ENCODE assay signal across 24 mouse cellular contexts in the genomic region with DNA sequence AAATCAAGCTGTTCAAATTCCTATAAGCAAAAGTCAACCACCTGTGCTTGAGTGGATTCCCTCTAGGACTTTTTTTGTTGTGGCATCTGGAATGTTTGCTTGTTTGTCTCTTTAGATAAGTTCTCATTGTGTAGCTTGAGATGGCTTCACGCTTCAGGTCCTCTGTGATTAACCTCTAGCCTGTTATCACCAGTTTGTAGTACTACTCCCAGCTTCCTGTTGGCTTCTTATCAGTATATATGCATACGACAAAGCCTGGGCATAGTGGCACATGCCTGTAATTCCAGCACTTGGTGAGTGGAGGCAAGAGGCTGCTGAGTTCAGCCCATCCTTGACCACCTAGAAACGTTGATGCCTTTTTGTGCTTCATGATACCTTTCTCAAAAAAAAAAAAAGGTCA. TPM values are rescaled to one million over a fixed set of nuclear protein-coding genes. Genes with fewer than 3 reads are reported as not detected.
DNase-seq lines count a peak whose midpoint lies in the region; ATAC-seq and TF ChIP-seq lines count a peak whose summit lies in the region.
"Had no signal": no experiment of that assay in that cellular context is flagged by ENCODE, and none has a peak within 500 bp of the region (broad histone marks: within the 10 kb centered on the region; RNA-seq: fewer than 3 reads in every experiment).

No protein-coding gene starts in this region.

- ATAC-seq in liver, embryonic 11.5 days (replicated peaks; ENCODE audit: low FRiP score) = peak; percentile 97
- ATAC-seq in liver, postnatal 0 days = 0 out of 2 replicates have a peak, but pooled peaks have one; percentile 36
- ATAC-seq: forebrain, embryonic 13.5 days; hindbrain, postnatal 0 days; intestine, postnatal 0 days had no signal

- 10% methylated on average over 3 of the region's 3 CpGs for WGBS in heart, embryonic 10.5 days
- WGBS in liver, embryonic 11.5 days = 15% methylated on average over 3 of the region's 3 CpGs
- 19% methylated on average over 3 of the region's 3 CpGs for WGBS in liver, postnatal 0 days (ENCODE audit: insufficient replicate concordance)

- intact Hi-C loops in heart, postnatal 25 days (cut with DNase I) = no loop called here

- H3K36me3 ChIP-seq in heart, embryonic 10.5 days = no peaks in the 10 kb centered on the region
- no peaks in the 10 kb centered on the region for H3K36me3 ChIP-seq in liver, embryonic 11.5 days (ENCODE audit: control insufficient read depth, insufficient read depth, low read length)
- no peaks in the 10 kb centered on the region for H3K36me3 ChIP-seq in liver, postnatal 0 days (replicated peaks; ENCODE audit: insufficient read depth, low read length)
- H3K36me3 ChIP-seq: embryonic facial prominence, embryonic 13.5 days; limb, embryonic 15.5 days; midbrain, embryonic 12.5 days; neural tube, embryonic 15.5 days; stomach, embryonic 15.5 days had no signal

- DNase-seq in heart, embryonic 10.5 days (ENCODE audit: low spot score) = peak; percentile 79
- no peak for DNase-seq in heart, postnatal 25 days (ENCODE audit: low spot score)
- peak; percentile 22 for DNase-seq in 416B (ENCODE audit: low read depth)
- DNase-seq in liver, embryonic 11.5 days (ENCODE audit: low spot score) = no peak
- no peak for DNase-seq in liver, postnatal 0 days
- DNase-seq in cerebellum, postnatal 14 days = no peak
- no peak for DNase-seq in thymus, postnatal 4 days
- DNase-seq: cerebellum, adult 18-20 months; cerebellum, postnatal 25 days; embryo, embryonic 11 days; kidney, postnatal 36 days; left cerebral cortex, postnatal 4 days; lung, postnatal 10 days; thymus, postnatal 25 days had no signal

- H3K4me3 ChIP-seq in heart, embryonic 10.5 days = no peak overlapping the region
- no peak overlapping the region for H3K4me3 ChIP-seq in liver, embryonic 11.5 days (ENCODE audit: low read depth, low read length)
- no peak overlapping the region for H3K4me3 ChIP-seq in liver, postnatal 0 days (ENCODE audit: low read depth, low read length)
- H3K4me3 ChIP-seq: embryonic facial prominence, embryonic 13.5 days; erythroblast, embryonic 14.5 days; forebrain, embryonic 13.5 days; left cerebral cortex, adult 2 months; limb, embryonic 15.5 days; midbrain, embryonic 12.5 days; neural tube, embryonic 15.5 days; stomach, embryonic 15.5 days had no signal

- TF ChIP-seq EP300 in liver, postnatal 0 days (IDR thresholded peaks at IDR 0.05; ENCODE audit: low read depth) = no peak

- peaks cover 28% of the 10 kb centered on the region for H3K4me1 ChIP-seq in heart, embryonic 10.5 days
- H3K4me1 ChIP-seq in liver, embryonic 11.5 days (replicated peaks; ENCODE audit: control insufficient read depth, insufficient read depth, low read length) = peaks cover 6% of the 10 kb centered on the region
- no peaks in the 10 kb centered on the region for H3K4me1 ChIP-seq in liver, postnatal 0 days (ENCODE audit: insufficient read depth)
- H3K4me1 ChIP-seq: forebrain, embryonic 13.5 days; limb, embryonic 15.5 days; midbrain, embryonic 12.5 days; neural tube, embryonic 15.5 days; stomach, embryonic 15.5 days had no signal

- H3K9me3 ChIP-seq in heart, embryonic 10.5 days = no peaks in the 10 kb centered on the region
- no peaks in the 10 kb centered on the region for H3K9me3 ChIP-seq in liver, embryonic 11.5 days (ENCODE audit: control insufficient read depth, low read length)
- no peaks in the 10 kb centered on the region for H3K9me3 ChIP-seq in liver, postnatal 0 days (ENCODE audit: low read length)
- H3K9me3 ChIP-seq: embryonic facial prominence, embryonic 13.5 days; forebrain, embryonic 13.5 days; limb, embryonic 15.5 days; midbrain, embryonic 12.5 days; neural tube, embryonic 15.5 days; stomach, embryonic 15.5 days had no signal

- H3K9ac ChIP-seq in liver, embryonic 11.5 days (ENCODE audit: low read depth, low read length) = no peak overlapping the region
- no peak overlapping the region for H3K9ac ChIP-seq in liver, postnatal 0 days (replicated peaks)
- H3K9ac ChIP-seq: embryonic facial prominence, embryonic 13.5 days; forebrain, embryonic 13.5 days; limb, embryonic 15.5 days; midbrain, embryonic 12.5 days; neural tube, embryonic 15.5 days; stomach, embryonic 15.5 days had no signal

- H3K4me2 ChIP-seq in liver, embryonic 11.5 days = no peak overlapping the region
- H3K4me2 ChIP-seq in liver, postnatal 0 days (ENCODE audit: low read depth, low read length) = no peak overlapping the region
- H3K4me2 ChIP-seq: embryonic facial prominence, embryonic 13.5 days; forebrain, embryonic 13.5 days; limb, embryonic 15.5 days; midbrain, embryonic 12.5 days; neural tube, embryonic 15.5 days; stomach, embryonic 15.5 days had no signal

- TF ChIP-seq CTCF in liver, postnatal 0 days (IDR thresholded peaks at IDR 0.05; ENCODE audit: low read depth) = no peak

- H3K27me3 ChIP-seq in heart, embryonic 10.5 days (ENCODE audit: insufficient read depth, poor library complexity, severe bottlenecking) = no peaks in the 10 kb centered on the region
- no peaks in the 10 kb centered on the region for H3K27me3 ChIP-seq in liver, embryonic 11.5 days (replicated peaks; ENCODE audit: control insufficient read depth, insufficient read depth, low read length)
- no peaks in the 10 kb centered on the region for H3K27me3 ChIP-seq in liver, postnatal 0 days (ENCODE audit: insufficient read depth, low read length)
- H3K27me3 ChIP-seq: embryonic facial prominence, embryonic 13.5 days; forebrain, embryonic 13.5 days; limb, embryonic 15.5 days; midbrain, embryonic 12.5 days; neural tube, embryonic 15.5 days; stomach, embryonic 15.5 days had no signal

- no peak overlapping the region for H3K27ac ChIP-seq in heart, embryonic 10.5 days
- H3K27ac ChIP-seq in liver, embryonic 11.5 days (ENCODE audit: low read depth, low read length) = no peak overlapping the region
- no peak overlapping the region for H3K27ac ChIP-seq in liver, postnatal 0 days (ENCODE audit: low read depth)
- H3K27ac ChIP-seq: embryonic facial prominence, embryonic 13.5 days; forebrain, embryonic 13.5 days; hindbrain, postnatal 0 days; left cerebral cortex, adult 2 months; limb, embryonic 15.5 days; midbrain, embryonic 12.5 days; neural tube, embryonic 15.5 days; stomach, embryonic 15.5 days had no signal

RNA-seq across cellular contexts. Expression of a gene that starts 16.8 kb away (rescaled TPM):
- 10.0 and 10.5 TPM in 2 replicates for polyA plus RNA-seq in heart, embryonic 10.5 days (2016; fragmentation: Nextera tagmentation; extraction: Ambion mirVana)
- total RNA-seq in heart, postnatal 25 days (2021) = 10 to 100 TPM; 15.9 to 18.1 TPM
- 4.6 TPM in 2 replicates for polyA plus RNA-seq in liver, embryonic 11.5 days (2014; fragmentation: Nextera tagmentation; extraction: Ambion mirVana)
- 1.2 and 1.9 TPM in 2 replicates for polyA plus RNA-seq in liver, postnatal 0 days (2015; fragmentation: Nextera tagmentation; extraction: Ambion mirVana)

Comparison
In these comparisons a context has a peak if more than half of its experiments do, and no peak if none do; other contexts are left out.
1. DNase-seq: peak in heart, embryonic 10.5 days (single experiment) and 416B (single experiment); none in heart, postnatal 25 days (single experiment), liver, embryonic 11.5 days (single experiment), liver, postnatal 0 days (single experiment), cerebellum, postnatal 14 days (0 of 2) and thymus, postnatal 4 days (single experiment).